Mouse (Mus musculus) frontal cortex, postnatal 36 days (tissue): ENCODE measurements around the gene Lss.

Source experiments
- DNase-seq, 2 experiments: peaks; one replicate each; pipeline ENCODE4 v3.0.0; 2022; ENCODE audit warnings: low spot score in 2 of 2

Lss gene

DNA sequence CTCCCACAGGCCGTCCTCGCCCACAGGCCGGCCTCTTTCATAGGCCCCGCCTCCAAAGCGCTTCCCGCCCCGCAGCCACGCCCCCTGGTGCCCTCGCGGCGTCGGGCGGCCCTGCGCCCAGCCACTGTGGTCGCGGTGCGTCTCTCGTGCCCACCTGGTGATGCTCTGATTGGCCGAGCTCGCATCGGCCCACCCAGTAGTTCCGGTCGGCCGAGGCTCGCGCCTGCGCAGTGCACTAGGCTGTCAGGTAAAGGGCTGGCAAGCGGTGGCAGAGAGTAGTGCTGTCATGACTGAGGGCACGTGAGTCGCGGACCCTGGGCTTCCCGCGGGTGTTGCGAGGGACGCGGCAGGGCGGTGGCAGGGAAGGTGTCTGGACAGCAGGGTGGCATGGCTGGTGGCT is at the start of gene Lss:
Gene Lss, plus strand, starts transcription at position 214 of the 400 bp plus-strand sequence.
- DNase-seq, result peak; percentile 96 to 98

DNA sequence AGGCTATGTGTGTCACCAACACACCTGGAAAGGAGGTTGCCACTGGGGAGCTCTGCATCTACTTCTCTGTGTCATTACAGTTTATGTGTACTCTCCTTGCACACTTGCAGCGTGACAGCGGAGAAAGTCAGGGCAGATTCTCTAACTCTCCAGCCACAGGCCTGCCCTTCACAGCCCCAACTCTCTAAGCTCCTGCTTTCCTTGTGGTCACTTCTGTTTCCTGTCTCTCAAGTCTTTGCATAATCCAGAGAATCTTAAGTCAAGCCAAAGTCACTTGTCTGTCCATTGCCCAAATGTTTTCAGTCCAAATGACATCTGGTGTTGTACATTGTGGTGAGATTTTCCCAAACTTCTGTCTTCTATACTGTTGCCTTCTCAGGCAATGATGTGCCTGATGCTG is 45.1 kb upstream of the Lss start:
- DNase-seq, result no peak

DNA sequence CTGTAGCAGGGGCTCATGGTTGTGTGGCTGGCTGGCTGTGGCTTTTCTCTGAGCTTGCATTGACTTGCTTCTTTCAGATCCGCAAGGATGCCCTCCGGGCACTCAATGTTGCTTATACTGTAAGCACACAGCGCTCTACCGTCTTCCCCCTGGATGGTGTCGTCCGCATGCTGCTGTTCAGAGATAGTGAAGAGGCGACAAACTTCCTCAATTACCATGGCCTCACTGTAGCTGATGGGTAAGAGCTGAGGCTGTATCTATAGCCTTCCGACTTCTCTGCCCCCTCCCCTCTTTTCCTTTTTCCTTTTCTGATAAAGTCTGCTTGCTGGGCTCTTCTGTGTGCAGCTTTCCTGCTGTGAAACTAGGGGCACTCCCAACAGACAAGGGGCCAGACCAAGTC is 43.1 kb upstream of the Lss start:
- DNase-seq, result no peak

DNA sequence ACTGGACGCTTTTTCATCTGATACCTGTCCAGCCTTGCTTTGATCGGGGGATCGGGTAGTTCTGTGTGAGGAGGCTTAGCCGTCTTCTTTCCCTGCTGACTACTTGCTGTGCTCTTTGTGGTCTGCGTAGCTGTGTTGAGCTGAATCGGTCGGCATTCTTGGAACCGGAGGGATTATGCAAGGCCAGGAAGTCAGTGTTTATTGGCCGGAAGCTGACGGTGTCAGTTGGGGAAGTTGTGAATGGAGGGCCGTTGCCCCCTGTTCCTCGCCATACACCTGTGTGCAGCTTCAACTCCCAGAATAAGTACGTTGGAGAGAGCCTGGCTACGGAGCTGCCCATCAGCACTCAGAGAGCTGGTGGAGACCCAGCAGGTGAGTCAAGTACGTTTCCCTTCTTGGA is 42.2 kb upstream of the Lss start:
- DNase-seq, result no peak

DNA sequence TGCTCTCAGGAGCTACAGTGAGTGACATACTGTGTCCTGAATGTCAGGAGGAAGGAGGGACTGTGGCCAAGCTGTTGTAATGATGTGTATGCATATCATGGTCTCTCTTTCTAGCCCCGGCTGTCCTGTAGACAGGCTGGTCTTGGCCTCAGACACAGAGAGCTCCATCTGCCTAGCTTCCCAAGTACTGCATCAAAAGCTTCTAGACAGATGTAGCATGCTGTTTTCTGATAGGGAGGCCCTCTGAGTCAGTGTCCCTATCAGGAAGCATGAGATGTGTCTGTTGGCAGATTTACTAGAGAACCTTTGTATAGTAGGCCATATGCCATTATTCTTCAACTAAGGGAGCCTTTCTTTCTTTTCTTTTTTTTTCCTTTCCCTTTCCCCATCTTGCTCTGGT is 37.9 kb upstream of the Lss start:
- no peak for DNase-seq

DNA sequence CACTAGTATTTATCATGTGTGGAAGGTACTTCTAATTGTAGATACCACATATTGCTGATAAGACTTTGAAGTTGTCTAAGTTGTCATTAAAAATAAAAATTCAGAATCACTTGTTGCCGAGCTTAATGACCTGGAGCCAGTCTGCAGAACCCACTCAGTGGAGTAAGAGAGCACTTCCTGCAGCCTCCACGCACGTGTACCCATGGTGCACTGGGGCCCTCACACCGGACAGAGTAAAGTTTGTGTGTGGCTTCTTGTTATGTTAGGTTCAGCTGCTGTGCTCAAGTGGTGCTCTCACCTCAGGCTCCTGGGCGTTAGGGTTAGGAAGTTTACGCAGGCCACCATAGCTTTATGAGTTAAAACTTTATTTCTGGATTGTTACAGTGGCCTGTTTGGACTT is 35.9 kb upstream of the Lss start:
- no peak for DNase-seq

DNA sequence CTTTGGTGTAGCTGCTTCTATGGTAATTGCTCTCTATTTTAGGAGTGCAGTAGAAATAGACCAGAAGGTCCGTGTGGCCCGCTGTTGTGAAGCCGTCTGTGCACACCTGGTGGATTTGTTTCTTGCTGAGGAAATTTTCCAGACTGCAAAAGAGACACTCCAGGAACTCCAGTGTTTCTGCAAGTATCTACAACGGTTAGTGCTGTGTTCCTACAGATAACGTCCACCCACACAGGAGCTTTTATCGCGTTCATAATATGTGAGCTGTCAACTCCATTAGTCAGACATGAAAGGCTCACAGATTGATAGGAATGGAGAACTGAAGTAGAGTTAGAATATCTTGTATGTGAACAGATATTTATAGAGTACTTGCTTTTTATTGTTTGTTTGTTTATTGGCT is 35.0 kb upstream of the Lss start:
- peak; percentile 14 to 19 for DNase-seq

DNA sequence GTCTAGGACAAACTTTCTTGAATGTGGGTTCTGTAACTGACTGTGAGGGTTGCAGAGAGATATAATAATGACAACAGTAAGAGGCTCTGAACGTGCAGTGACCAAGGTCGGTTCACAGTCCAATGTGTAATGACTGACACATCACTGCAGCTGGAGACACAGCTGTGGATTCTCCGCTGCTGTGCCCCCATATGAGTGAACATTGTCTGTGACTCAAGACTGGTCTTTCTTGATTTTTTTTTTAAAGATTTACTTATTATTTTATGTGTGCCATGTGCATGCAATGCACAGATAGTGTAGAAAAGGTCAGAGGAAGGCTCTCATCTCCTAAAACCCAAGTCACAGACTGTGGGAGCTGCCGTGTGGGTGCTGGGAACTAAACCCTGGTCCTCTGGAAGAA is 33.9 kb upstream of the Lss start:
- DNase-seq, result no peak

DNA sequence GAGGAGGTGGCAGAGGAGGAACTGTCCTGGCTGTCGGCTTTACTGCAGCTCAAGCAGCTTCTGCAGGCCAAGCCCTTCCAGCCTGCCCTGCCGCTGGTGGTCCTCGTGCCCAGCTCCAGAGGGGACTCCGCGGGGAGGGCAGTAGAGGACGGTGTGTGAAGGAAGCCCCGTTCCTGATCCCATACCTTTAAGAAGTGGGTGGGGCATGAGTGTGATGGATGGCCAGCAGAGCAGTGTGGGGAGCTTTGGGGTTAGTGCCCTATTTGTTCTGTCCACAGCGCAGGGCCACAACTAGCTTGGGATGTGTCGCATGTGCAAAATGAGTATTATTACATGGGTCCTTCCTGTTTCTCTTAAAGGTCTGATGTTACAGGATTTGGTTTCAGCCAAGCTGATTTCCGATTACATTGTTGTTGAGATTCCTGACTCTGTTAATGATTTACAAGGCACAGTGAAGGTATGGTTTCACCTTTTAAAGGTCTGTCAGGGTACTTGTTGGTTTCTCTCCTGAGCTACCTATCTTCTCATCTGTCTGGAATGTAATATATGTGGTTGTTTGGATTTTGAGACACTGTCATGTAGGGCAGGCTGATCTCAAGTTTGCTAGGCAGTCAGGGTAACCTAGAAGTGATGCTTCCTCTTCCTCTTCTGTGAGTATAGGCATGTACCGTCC is 27.0 kb upstream of the Lss start:
- DNase-seq, result no peak

DNA sequence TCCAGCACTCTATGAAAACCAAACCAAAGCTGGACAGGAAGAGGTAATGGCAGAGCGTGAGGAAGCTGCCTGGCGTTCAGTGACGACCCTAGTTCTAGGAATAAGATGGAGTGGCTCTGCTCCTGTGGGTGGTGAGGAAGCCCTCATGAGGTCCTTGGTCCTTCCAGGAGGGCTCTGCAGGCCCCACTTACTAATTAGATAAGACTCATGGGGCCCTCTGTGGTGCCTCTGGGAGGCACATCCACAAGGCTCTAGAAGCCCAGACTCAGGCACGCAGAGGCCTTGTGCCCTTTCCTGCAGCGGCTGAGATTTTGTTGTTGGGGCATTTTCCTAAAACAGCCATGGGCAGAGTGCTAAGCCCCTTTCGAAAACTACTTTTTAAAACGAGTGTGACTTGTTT is 25.5 kb upstream of the Lss start:
- DNase-seq, result no peak

DNA sequence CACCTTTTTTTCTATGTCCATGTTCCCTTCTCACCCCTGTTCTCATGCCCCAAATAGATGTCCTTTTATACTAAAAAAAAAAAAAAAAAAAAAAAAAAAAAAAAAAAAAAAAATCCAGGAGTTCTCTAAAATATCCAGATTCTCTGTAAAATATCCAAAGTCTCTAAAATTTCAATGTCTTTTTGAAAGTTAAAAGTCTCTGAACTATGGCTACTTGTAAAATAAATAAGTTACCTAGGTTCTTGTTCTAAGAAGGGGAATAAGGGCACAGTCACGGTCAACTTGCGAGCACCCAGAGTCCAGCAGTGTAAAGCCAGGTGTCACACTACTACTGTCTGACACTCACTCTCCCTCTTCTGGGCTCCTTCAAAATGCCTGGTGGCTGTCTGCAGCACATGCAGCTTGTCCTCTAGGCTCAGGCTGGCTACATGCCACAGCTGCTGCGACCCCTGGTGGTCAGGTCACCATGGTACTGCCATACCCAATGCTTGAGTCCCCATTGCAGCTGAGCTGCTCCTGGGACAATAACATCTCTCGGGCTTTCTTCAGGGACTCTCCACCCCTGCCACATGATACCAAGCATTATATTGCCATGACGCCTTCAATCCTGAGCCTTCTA is 18.3 kb upstream of the Lss start:
- DNase-seq, result peak; percentile 21 to 44

DNA sequence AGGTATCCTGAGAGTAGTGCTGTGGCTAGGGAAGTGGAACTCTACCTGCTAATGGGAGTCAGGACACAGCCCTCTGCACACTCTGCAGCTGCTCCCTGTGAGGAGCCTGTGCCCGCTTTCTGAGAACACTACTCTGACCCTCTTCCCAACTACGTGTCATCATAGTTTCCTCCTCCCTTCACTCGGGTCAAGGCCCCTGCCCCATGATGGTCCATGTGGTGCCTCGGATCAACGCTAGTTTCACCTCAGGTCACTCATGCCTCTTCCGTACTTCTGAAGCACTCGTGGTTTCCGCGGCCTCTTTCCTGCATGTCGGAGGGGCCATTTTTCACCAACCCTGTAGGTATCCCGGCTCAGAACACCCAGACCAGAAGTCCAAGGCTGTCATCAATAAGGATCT is 466 bp upstream of the Lss start:
- no peak for DNase-seq

DNA sequence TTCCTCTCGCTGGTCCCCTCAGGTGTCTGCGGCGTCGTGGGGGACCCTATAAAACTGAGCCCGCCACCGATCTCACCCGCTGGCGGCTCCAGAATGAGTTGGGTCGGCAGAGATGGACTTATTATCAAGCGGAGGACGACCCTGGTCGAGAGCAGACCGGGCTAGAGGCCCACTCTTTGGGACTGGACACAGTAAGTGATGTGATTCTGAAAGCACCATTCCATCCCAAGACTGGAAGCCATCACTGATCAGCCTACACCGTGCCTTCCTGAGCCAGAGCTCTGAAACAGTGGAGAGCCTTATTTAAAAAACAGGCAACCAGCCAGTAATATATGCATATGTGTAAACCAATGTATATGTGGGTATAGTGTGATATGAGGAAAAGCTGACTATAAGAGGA is 440 bp downstream of the Lss start:
- DNase-seq, result no peak

DNA sequence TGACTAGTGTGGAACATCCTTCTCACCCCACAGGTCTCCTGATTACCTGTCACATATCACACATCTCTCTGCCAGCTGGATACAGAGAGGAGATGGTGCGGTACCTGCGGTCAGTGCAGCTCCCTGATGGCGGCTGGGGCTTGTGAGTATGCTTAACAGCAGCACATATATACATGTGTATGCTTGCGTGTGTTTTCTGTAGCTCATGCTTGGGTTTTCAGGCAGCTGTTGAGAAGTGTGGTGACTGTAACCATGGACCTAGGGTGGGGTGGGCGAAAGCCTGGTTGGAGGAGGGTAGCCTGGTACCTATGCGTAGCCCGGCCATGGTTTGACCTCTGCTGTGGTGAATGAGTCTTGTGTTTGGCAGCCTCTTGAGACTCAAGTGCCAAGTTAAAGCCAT is 4.1 kb downstream of the Lss start:
- no peak for DNase-seq

DNA sequence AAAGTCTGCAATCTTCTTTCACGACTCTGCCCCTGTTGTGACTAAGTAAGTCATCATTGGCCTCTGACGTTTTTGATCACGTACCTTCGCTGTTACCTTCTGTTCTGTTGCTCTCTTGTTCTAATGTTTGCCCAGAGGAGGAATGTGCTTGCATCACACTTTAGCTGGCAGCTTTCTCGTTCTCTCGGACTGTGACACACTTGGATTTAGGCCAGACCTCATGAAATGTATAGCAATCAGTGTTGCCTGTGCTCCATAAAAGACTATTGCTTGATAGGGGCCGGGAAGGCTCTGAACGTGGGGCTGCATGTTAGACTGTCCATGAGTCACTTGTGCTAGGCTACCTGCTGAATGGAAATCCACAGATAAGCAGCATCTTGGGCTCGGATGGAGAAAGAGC is 6.2 kb downstream of the Lss start:
- no peak for DNase-seq

DNA sequence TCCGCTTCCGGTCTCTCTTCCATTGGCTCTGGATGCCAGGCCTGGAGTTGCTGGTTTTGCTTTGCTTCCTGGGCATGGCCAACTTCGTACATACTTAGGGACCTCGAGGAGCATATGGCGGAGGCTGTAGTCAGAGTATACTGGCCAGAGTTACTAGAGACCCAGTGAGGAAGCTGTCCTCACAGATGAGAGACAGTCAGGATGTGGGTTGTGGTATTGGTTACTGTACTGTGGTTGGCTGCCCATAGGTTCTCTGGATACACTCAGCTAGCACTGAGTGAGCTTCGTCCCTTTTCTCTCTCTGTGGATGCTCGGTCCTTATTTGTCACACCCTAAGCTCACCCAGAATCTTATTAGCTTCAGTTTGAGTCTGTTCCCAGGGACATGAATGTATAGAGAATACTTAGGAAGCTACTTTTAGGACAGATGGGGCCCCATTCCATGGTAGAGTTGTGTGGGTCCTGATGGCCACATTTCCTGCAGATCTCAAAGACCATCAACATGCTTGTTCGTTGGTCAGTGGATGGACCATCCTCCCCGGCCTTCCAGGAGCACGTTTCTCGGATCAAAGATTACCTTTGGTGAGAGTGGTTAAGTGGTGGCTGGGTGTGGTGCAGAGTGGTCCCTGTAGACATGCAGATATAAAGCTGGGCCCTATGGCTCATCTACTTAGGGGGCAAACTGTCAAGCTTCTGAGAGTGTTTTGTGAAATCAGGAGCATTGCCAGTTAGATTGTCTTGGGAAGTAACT is 10.1 kb downstream of the Lss start:
- DNase-seq, result no peak

DNA sequence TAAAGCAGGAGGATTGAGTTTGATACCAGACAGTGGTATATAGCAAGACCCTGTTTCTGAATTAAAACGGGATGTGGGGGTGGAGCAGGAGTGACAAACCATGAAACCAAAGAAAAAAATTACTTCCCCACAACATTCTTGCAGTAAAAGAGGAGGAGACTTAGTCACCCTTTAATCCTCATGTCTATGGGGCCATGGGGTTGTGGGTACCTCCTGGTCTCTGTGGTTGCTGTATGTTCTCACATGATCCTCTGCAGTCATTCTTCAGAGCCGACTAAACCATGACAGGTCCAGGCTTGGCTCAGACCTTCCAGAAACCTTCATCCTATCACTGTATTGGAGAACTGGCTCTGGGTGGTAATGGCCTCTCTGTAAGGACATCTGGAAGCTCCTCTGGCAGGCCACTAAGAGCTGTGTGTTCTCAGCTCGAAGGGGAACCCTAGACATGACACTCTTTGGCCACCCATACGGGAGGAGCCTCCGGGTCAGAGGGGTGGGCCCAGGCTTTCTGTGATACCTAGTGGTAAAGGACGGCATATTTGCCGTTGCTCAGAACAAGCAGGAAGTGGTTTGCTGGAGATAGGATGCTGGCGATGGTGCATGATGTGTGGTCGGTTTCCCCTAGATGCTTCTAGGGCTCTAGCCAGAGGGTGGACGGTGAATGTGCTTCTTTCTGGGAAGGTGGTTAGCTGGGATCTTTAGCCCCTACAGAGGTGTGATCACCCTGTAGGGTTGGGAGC is 11.4 kb downstream of the Lss start:
- DNase-seq, result no peak

DNA sequence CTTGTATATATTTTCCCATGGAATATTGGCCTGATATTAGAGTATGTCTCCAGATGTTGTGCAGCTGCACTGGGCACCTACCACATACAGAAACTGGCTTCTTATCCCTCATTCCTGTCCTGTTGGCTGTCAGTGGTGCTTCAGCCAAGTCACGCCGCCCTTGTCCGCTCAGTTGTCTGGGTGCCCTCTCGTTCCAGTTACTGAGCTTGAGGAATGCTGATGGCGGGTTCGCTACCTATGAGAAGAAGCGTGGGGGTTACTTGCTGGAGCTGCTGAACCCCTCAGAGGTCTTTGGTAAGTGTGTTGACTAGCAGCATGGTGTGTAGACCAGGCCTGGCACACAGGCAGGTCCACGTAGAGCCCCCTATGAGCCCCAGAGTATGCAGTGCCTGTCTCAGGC is 15.2 kb downstream of the Lss start:
- no peak for DNase-seq

DNA sequence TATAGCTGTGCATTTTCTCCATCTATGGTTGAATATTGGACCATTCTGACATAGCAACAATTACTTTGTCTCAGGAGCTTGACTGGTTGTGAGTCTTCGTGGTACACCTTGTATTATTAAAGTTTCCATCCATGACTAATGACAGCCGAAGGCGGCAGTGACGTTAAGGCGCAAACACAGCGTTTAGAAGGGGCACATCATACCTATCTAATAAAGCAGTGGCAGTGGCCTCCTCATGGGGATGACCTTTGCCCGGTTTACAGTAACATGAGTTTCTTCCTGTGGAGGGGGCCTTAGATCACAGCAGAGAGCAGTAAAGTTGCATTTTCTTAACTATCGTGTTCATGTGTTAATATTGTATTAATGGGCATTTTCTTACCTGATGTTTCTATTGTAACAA is 16.8 kb downstream of the Lss start:
- DNase-seq, result no peak

DNA sequence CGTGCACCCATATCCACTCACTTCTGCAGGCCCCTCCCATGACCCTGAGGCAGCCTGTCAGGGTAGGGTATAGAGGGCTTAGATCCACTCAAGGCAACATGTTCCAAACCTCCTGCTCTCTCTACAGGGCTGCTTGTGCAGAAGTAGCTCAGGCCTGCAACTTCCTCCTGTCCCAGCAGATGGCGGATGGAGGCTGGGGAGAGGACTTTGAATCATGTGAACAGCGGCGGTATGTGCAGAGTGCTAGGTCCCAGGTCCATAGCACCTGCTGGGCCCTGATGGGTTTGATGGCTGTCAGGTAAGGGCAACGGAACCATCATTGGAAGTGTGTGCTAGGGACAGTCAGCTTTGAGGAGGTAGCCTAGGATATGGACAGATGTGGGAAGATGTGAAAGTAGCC is 19.1 kb downstream of the Lss start:
- no peak for DNase-seq

DNA sequence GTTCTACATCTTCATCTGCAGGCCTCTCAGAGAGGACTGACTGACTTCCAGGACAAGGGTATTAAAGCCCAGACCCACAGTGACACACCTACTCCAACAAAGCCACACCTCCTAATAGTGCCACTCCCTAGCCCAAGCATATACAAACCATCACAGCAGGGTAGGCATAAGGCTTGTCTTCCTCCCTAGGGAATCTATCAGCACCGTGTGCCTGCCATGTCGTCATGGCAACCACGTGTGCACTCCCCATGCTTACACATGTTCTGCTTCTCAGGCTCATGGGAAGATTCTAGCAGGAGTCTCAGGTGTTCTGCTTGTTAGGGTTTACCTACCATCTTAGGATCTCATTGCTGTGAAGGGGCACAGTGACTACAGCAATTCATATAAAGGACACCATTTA is 20.2 kb downstream of the Lss start:
- DNase-seq, result no peak

DNA sequence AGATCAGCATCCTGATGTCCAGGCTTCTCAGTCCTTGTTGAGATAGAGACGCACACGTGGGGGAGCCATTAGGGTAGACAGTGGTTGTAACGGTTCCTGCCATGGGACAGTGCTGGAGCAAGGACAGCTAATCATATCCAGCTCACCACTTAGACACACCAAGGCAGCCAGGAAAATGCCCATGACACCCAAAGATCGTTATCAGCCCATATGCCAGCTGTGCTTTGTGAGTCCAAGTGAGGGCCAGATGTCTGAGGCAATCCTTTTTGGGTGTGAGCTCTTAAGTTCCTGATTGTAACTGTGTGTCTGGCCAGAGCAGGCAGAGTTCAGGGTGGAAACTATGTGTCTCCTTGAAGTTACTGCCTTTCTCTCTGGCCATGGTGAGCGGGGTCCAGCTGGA is 22.7 kb downstream of the Lss start:
- DNase-seq, result no peak

DNA sequence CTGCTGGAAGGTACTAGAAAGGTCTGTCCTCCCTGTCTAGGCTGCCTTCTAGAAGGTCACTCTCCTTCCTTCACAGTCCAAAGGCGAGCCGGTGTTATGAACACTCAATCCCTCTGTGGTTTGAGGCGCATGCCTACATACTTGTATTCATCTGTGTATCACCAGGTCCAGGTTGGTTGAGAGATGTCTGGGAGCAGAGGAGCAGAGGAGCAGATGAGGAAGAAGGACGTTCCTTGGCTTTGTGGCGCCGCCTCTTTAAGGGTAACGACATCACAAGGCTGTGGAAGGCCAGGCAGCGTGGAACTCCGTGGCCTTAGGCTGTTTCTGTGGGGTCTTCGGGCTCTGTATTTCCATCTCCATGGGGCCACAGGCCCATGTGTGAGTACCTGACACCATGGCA is 30.6 kb downstream of the Lss start, which contains the start of gene Spatc1l:
Gene Spatc1l, plus strand, starts transcription at position 301 of the 400 bp plus-strand sequence.
- no peak for DNase-seq
